Mouse (Mus musculus) cortical plate, adult 2 months (tissue): ENCODE measurements at regions not wholly inside any gene's neighbourhood (a gene's known extent, or its start where the extent isn't known, plus 50 kb on each side); places are given as distances from the start of the nearest gene placed in this dataset.

Experiments used
- CTCF ChIP-seq: fragments of 200-500 bp; IDR thresholded peaks from 2 replicates; pipeline ENCODE4 v1.5.1; 2011; ENCODE audit warnings: mild to moderate bottlenecking, control low read depth, low read length; ENCODE audit not compliant: insufficient read depth; ENCODE audit errors: extremely low read depth
- POLR2A ChIP-seq: fragments of 200-500 bp; IDR thresholded peaks from 2 replicates; pipeline ENCODE4 v1.6.1; 2011; ENCODE audit warnings: mild to moderate bottlenecking, low read length, control low read depth; ENCODE audit not compliant: insufficient read depth; ENCODE audit errors: extremely low read depth

GRCm38 (mm10) chr1:83970641-83971285 lies 393.2 kb downstream of the Pid1 start:
- no peak for TF ChIP-seq POLR2A
- no peak for TF ChIP-seq CTCF
